Mouse (Mus musculus): ENCODE measurements around the gene Il1r1.

DNA sequence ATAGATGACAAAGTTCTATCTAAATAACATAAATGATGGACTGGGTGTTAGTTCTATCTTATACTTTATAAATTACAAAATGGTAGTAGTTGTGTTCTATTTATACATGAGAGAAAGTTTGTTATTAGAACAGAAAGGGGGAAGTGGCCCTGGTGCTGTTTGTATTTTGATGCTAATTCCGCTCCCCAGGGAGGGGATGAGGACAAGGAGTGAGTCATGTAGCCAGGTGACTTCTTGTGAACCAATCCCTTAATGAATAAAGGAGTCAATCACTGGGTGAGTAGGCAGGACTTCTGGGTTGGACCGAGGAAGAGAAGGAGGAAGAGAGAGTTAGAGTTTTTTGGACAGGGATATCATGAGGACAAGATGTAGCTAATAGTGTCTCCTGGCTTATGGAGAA is 81.2 kb downstream of the Il1r1 start:
- TF ChIP-seq POLR2A (IDR thresholded peaks at IDR 0.05; ENCODE audit: extremely low read depth, insufficient read depth, low read length) (no peak), CTCF (IDR thresholded peaks at IDR 0.05; ENCODE audit: extremely low read depth, insufficient read depth, low read length) (no peak)
